Mouse (Mus musculus) retina, postnatal 1 day (tissue): ENCODE measurements at regions not wholly inside any gene's neighbourhood (a gene's known extent, or its start where the extent isn't known, plus 50 kb on each side); places are given as distances from the start of the nearest gene placed in this dataset.

Experiments
- DNase-seq: peaks from one replicate; pipeline ENCODE4 v3.0.0-alpha.2; 2012

- peak; percentile 68 for DNase-seq
Measured at GRCm38 (mm10) chr1:89207306-89207705, 137.1 kb downstream of the Sh3bp4 start.

DNA sequence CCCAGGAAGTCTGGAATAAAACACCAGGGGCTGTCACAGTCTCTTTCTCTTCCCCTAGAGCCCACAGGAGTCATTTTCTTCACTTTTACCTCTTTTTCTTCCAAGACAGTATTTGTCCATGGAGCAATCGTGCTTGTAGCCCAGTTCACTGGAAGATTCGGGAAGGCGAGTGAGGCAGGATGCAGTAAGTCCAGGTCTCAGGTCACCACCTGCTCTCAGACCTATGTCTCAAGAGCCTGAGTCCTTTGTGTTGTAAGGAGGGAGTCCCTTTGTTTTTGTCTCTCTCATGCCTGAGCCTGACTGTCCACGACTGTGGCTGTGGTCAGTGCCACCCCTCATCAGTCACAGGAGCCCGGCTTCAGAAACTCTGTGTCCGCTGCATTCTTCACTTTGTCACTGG, 140.9 kb downstream of the Sh3bp4 start:
- no peak for DNase-seq

DNA sequence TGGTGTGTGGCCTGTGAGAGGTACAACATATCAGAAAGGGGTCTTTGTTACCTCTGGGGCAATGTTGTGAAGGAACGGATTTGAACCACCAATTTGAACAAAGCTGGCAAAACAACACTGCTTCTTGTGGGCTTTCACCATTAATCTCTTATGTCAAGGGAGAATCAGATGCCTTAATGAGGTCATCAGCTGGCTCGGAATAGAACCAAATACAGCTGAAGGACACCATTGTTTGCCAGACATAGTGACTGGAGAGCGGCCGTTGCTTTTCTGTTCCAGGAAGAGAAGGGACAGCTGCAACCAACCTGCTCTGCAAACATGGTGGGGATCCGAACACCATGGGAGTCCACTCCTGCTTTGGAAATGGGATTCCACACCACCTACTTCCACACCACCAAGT, 158.2 kb downstream of the Sh3bp4 start:
- peak; percentile 32 for DNase-seq

DNA sequence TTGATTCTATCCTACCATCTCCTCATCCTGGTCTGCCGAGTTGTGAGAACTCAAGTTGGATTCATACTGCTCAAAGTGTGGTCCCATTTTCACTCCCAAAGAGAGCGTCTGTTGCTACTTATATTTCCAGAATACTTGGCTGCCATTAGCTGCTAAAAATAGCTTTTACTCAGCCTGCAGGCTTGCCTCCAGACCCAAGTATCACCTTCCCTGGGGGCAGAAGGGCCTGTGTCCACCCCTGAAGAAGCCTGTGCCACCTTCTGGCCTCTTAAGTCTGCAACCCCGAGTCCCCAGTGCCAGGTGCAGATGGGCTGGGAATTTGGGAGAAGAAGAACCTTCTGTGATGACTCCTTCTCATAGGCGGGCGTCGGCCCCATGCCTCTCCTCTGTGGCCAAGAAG, 161.5 kb downstream of the Sh3bp4 start:
- no peak for DNase-seq

GRCm38 (mm10) chr1:89232391-89232790, 162.2 kb downstream of the Sh3bp4 start:
- no peak for DNase-seq

DNA sequence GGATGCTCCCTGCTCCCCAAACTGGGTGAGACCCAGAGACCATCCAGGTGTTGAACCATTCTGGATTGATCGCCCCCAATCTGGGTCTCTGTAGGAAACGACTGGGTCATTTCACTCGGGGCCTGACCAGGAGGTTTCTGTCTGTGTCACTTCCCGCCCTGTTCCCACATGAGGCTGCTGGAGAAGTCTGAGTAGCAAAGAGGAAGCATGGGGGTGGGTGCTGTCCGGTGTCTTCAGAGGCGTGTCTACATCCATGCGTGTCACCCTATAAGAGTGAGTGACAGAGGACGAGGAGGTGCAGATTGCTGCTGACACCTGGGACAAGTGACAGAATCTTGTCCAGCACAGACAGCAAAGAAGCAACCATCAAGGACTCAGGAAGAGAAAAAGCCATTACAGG, 164.7 kb downstream of the Sh3bp4 start:
- no peak for DNase-seq

- DNase-seq: peak; percentile 92
Measured at GRCm38 (mm10) chr1:89235296-89235695, 165.1 kb downstream of the Sh3bp4 start.

- DNase-seq: peak; percentile 49
Measured at GRCm38 (mm10) chr1:89237696-89238095, 167.5 kb downstream of the Sh3bp4 start.

- no peak for DNase-seq
Measured at GRCm38 (mm10) chr1:89244598-89244997, 174.4 kb downstream of the Sh3bp4 start.

DNA sequence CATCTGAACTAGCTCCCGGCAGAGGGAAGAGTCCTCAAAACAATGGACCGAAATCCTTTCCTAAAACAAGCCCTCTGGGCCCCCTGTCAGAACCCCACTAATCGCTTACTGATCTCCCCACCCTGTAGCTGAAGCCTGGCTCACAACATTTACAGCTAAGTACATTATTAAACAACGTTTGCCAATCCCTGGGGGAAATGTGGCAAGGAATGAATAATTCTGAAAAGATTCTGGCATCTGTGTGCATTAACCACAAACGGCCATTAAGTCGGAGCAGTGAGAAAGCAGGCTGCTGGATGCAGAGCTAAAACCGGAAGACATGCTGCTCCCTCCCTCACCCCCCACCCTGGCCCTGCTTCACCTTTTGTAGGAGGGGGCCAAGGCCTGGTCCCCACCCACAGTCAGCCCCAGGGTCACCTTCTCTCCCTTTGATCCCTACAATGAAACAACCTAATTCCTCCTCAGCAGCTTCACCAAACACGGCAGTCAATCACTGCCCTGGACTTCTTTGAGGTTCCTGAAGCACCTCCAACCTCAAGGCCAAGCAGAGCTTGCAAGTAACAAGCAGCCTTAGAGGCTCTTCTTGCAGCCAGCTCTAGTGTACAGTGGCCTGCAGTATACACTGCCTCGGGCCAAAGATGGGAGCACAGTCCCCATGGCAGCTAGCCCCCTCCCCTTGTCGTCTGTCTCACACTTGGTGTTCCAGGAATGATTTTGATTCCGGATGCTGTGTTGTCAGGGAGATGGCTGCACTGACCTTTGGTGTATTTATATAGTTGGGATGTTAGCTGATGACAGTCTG, 175.2 kb downstream of the Sh3bp4 start:
- DNase-seq: peak; percentile 55

DNA sequence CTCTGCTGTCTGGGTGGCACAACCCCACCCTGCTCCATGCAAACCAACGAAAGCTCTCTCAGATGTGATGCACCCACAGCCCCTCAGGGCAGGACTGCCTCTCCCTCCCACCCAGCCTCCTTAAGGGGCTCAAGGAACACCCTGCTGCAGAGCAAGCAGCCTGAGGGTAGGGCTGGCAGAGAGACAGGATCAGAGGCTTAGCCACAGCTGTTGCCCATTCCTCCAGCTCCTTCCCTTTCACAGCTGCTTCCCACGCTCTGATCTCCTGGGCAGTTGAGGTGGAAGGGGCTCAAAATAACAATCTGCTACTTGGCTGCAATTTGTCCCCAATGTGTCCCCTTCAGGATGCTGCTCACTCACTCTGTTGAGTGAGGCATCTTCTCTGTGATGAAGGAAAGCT, 181.5 kb downstream of the Sh3bp4 start:
- DNase-seq: peak; percentile 65

- no peak for DNase-seq
Measured at GRCm38 (mm10) chr1:89252528-89252927, 182.3 kb downstream of the Sh3bp4 start.

- DNase-seq: peak; percentile 27
Measured at GRCm38 (mm10) chr1:89257945-89258344, 187.7 kb downstream of the Sh3bp4 start.

GRCm38 (mm10) chr1:89265771-89266170, 188.8 kb upstream of the Agap1 start:
- DNase-seq: no peak

- DNase-seq: no peak
Measured at GRCm38 (mm10) chr1:89268806-89269205, 185.8 kb upstream of the Agap1 start.

DNA sequence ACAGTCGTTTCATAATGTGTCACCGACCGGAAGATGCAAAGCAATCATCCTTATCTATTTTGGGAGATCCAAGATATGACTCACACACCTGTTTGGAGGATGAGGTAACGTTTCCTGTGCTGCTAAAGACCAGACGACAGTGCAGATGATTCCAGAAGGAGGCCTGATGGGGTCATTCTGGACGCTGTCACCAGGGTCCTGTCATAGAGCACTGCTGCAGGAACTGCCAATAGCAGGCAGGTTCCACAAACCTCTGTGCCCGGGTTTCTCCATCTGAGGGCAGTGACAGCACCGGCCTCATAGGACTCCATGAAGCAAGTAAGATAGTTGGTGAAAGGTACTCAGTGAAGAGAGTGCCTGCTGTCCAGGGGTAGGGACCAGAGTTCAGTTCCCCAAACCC, 182.9 kb upstream of the Agap1 start:
- no peak for DNase-seq

DNA sequence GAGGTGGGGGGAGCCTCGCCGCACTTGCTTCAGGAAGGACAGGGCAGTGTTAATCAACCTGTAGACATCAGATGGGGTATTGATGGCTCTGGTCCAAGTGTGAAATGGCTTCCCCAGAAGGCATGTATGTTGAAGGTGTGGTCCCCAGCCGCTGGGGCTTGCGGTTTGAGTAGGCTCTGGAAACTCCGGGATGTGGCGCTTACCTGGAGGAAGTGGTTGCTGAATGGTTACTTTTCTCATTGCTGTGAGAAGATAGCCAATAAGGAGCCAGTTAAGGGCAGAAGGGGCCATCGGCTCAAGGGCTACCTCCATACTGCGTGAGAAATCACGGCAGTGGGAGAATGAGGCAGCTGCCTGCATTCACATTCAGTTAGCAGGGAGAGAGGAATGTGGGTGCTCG, 181.6 kb upstream of the Agap1 start:
- DNase-seq: no peak

GRCm38 (mm10) chr1:89273786-89274362, 180.7 kb upstream of the Agap1 start:
- no peak for DNase-seq

DNA sequence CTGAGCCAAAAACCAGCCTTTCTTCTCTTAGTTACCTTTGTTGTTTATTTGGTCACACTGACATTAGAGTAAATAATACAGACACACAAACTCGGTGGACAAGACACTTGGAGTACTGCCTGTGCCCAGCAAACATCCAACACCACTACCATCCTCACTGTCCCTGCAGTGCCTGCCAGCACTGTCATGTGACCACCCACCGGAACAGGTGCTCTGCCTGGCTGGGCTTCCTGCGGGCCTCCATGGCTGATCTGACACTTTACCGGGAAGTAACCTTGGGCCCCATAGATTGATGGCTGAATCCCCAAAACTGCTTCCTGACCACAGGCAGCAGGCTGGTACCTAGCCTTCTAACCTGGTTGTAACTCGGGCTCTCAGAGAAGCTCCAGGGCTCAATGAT, 175.2 kb upstream of the Agap1 start:
- no peak for DNase-seq

DNA sequence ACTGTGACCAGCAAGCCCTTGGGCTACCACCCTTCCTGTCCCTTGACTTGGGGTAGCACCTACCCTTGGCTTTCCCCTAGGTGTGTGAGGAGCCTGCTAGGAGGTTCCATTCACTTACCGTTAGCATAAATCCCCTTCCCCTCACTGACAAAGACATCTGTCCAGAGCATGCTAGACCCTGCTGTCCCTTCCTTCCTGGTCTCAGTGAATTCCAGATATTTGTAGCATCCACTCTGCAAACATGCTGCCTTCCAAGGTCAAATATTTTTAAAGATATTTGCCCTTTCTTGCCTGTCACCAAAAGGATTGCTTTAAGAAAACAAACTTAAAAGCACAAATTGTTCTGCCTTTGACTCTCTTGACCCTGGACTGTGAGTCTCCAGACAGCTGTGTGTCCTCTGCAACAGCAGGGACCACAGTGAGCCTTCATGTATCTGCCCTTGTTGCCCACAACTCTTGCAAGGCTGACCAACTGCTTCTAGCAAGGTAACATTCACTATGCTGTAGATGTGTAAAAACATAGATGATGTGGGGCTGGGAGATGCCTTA, 173.4 kb upstream of the Agap1 start:
- DNase-seq: no peak

DNA sequence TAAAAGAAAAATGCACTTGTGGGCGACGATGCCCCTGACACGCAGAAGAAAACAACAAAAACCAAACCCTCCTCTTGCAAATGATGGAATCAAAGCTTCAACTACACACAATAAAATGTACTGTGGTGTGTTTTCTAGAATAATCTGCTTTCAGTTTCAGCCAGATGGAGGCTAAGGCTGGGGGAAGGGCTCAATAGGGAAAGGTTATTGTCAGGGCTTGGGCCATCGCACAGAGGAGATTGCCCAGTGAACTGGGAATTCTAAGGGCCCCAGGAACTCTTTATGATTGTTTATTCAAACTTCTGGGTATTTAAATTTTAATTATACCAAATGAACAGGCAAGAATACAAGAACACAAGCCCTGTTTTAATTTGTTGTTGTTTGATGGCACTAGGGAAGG, 169.6 kb upstream of the Agap1 start:
- DNase-seq: peak; percentile 60

DNA sequence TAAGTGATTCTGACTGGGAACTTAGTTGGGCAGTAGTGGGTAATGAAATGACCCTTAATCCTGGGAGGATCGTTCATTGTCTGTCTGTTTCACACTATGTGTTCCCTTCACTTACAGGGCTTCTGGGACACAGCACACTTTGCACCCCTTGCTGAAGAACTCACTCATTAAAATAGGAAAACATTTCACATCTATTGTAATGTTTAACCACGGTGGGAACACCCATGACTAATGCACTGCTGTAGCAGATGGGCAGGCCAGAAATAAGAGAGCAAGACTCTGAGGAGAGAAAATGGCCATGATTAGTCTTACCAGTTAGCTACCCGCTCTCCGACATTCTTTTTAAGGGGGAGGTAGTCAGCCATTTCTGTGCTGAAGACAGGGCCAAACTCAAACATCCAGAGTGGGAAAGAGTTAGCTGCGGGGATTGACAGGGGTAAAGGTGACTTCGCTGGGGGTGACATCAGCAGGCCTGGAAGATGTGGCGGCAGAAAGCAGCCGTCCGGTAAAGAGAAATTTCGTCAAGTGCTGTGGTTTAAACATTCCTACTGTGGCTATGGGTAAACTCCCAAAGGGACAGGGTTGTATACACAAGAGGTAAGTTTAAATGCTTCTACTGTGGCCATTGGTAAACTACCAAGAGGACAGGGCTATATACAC, 167.3 kb upstream of the Agap1 start:
- DNase-seq: no peak

DNA sequence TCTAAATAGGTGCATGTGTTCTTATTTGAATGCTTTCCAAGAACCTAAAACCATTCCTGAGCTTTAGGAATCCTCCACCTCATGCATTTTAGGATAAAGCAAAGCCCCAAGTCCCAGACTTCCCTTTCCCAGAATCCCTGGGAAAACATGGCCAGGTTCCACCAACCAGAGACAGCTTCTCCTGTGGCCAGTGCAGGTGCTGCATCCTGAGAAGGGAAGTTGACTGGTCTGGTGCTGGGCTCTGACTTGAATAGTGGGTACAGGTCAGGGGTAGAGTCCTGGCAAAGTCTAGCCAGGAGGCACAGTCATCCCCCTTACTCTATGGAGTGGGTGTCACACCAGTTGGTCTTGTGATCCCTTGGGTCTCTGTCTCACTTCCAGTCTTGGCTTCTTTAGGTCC, 166.6 kb upstream of the Agap1 start:
- DNase-seq: no peak

DNA sequence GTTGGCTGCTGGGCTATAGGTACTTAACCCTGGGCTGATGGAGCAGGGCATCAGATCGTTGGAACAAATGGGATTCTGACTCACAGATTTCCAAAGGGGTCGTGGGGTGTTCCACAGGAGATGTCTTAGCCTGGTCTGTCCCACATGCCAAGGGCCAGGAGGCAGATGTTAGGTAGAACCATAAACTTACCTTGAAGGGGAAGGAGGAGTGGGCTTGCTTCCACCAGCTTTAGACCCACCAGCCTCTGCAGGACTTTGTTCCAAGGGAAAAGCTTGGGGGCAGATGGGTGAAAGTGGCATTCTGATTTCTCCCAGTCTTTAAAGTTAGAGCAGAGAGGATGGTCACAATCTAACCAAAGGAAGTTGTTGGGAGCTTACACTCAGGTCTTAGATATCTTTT, 165.7 kb upstream of the Agap1 start:
- DNase-seq: no peak
